Mouse (Mus musculus): ENCODE data around the gene Trpm3. TPM values are rescaled to one million over a fixed set of nuclear protein-coding genes. Genes with fewer than 3 reads are reported as not detected.
"Not testable (repeated sequence)": the region's sequence is repeated elsewhere in the genome, so short reads cannot be mapped to it uniquely, and the experiment has no call there.

The Trpm3 gene
- polyA plus RNA-seq, 1 experiment: 0.30 TPM

DNA sequence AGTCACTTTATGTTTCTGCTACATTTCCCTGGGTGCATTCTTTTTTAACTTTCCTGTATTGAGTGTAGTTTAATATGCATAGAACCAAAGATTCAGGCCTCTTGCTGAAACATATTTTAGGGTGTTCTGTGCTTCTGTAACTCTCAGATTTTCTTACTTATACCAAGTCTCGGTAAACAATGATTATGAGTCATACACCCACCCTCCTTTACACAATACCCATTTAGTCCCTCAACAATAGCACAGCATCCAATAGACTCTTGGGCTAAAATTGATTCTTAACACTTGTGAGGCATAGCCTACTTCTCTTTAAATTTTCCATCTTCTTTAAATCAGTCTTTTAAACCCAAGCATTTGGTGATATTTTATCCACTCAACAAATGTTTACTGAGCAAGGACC, 709.4 kb downstream of the Trpm3 start:
- DNase-seq: no peak
- Histone ChIP-seq H3K4me1 (replicated peaks; ENCODE audit: control insufficient read depth, insufficient read depth, low read length) (no peaks in the 10 kb centered on the region), H3K27ac (ENCODE audit: control insufficient read depth, insufficient read depth, low read length) (no peak overlapping the region), H3K36me3 (ENCODE audit: control insufficient read depth, insufficient read depth, low read length) (no peaks in the 10 kb centered on the region), H3K4me3 (ENCODE audit: control insufficient read depth, insufficient read depth, low read length) (no peak overlapping the region), H3K27me3 (ENCODE audit: control insufficient read depth, insufficient read depth, low read length) (no peaks in the 10 kb centered on the region)
- whole genome bisulfite sequencing: 67% methylated on average over 1 of the region's 1 CpGs
- TF ChIP-seq POLR2A (IDR thresholded peaks at IDR 0.05; ENCODE audit: control insufficient read depth, extremely low read depth, insufficient read depth, low read length, poor library complexity): no peak
- TF ChIP-seq CTCF (IDR thresholded peaks at IDR 0.05; ENCODE audit: borderline replicate concordance, control insufficient read depth, extremely low read depth, insufficient read depth, low read length, poor library complexity): no peak

DNA sequence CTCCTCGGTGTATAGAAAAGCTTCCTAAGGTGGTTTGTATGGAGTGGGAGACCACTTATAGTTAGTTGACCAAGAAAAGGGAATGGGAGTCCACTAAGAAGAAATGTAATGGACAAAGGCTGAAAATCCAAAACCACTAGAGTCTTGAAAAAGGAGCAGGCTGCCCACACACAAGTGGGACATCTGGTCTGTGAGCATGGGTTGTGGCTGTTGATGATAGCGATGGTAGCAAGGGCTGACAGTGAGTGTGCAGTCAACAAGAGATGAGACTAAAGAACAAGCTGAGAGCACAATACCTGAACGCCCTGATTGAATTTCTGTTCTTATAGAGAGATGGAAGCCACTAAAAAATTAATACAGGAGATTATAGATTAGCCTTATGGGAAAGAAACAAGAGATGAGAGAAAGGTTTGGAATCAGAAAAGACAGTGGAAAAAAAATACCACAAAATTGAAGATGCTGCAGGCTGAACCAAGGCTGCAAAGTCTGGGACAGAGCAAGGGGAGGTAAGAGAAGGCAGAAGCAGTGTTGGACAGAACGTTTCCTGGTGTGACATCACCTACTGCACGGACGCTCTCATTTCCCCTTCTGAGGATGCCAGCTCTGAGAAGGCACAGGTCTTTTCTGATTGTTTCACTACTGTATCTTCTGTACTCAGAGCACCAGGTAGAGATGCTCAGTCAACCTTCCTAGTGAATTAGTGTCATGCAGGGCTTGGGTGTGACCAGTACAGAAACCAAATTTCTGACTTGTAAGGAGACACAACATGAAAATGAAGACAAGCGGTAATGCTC, 710.1 kb downstream of the Trpm3 start:
- H3K27ac ChIP-seq (ENCODE audit: control insufficient read depth, insufficient read depth, low read length): no peak overlapping the region
- no peaks in the 10 kb centered on the region for H3K27me3 ChIP-seq (ENCODE audit: control insufficient read depth, insufficient read depth, low read length)
- TF ChIP-seq CTCF (IDR thresholded peaks at IDR 0.05; ENCODE audit: borderline replicate concordance, control insufficient read depth, extremely low read depth, insufficient read depth, low read length, poor library complexity) (no peak), POLR2A (IDR thresholded peaks at IDR 0.05; ENCODE audit: control insufficient read depth, extremely low read depth, insufficient read depth, low read length, poor library complexity) (no peak)
- H3K4me3 ChIP-seq (ENCODE audit: control insufficient read depth, insufficient read depth, low read length): no peak overlapping the region
- H3K4me1 ChIP-seq (replicated peaks; ENCODE audit: control insufficient read depth, insufficient read depth, low read length): no peaks in the 10 kb centered on the region
- 72% methylated on average over 7 of the region's 7 CpGs for WGBS
- no peaks in the 10 kb centered on the region for H3K36me3 ChIP-seq (ENCODE audit: control insufficient read depth, insufficient read depth, low read length)
- no peak for DNase-seq

DNA sequence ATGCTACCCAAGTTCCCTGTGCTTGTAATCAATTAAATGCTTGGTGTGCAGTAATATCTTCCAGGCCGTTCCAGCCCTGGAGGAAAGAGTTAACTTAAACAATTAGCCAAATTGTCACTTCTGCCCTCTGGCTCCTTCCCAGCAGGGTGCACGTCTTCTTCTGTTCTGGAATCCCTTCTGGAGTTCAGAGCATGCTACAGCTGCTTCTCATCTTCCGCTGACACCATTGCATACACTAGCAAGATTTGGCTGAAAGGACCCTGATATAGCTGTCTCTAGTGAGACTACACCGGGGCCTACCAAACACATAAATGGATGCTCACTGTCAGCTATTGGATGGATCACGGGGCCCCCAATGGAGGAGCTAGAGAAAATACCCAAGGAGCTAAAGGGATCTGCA, 712.6 kb downstream of the Trpm3 start:
- H3K4me3 ChIP-seq (ENCODE audit: control insufficient read depth, insufficient read depth, low read length); H3K36me3 ChIP-seq (ENCODE audit: control insufficient read depth, insufficient read depth, low read length); H3K27me3 ChIP-seq (ENCODE audit: control insufficient read depth, insufficient read depth, low read length); DNase-seq; H3K4me1 ChIP-seq (replicated peaks; ENCODE audit: control insufficient read depth, insufficient read depth, low read length); H3K27ac ChIP-seq (ENCODE audit: control insufficient read depth, insufficient read depth, low read length): not testable (repeated sequence)
- 85% methylated on average over 5 of the region's 5 CpGs for WGBS

DNA sequence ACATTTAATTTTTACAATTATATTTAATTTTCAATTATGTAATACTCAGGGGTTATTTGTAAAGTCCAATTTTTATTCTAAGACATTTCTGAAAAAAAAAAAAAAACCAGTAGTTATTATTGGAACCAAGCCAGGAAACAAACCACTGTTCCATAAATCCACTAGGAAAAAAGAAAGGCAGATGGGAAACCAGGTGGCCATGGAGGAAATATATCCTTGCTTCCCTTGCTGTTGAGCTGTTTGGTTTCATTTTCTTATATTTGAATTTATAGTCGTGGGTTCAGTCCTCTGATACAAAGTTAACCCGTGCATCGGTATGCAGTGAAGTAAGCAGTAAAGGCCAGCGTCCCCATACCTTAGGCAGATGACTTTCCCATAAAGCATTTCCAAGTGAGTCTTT, 720.8 kb downstream of the Trpm3 start:
- TF ChIP-seq POLR2A (IDR thresholded peaks at IDR 0.05; ENCODE audit: control insufficient read depth, extremely low read depth, insufficient read depth, low read length, poor library complexity) (no peak), CTCF (IDR thresholded peaks at IDR 0.05; ENCODE audit: borderline replicate concordance, control insufficient read depth, extremely low read depth, insufficient read depth, low read length, poor library complexity) (no peak)
- Histone ChIP-seq H3K36me3 (ENCODE audit: control insufficient read depth, insufficient read depth, low read length) (no peaks in the 10 kb centered on the region), H3K4me1 (replicated peaks; ENCODE audit: control insufficient read depth, insufficient read depth, low read length) (no peaks in the 10 kb centered on the region), H3K27me3 (ENCODE audit: control insufficient read depth, insufficient read depth, low read length) (no peaks in the 10 kb centered on the region), H3K4me3 (ENCODE audit: control insufficient read depth, insufficient read depth, low read length) (no peak overlapping the region), H3K27ac (ENCODE audit: control insufficient read depth, insufficient read depth, low read length) (no peak overlapping the region)
- WGBS: 96% methylated on average over 4 of the region's 4 CpGs
- DNase-seq: no peak

DNA sequence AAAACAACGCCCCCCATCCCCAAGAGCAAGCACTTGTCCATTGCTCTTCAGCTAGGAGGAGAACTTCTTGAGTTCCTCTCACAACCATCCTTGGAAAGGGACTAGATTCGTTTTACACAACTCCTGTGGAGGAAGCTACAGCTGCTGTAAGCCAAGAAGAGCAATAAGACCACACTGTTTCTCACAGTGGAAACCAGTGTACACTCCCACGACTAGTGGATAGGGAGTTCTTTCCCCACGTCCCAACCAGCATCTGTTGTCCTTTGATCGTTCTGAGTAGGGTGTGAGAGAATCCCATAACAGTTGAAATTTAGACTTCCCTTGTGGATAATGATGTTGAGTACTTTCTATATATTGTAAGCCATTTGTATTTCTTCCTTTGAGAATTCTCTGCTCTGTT, 728.6 kb downstream of the Trpm3 start:
- 91% methylated on average over 5 of the region's 5 CpGs for WGBS
- TF ChIP-seq POLR2A (IDR thresholded peaks at IDR 0.05; ENCODE audit: control insufficient read depth, extremely low read depth, insufficient read depth, low read length, poor library complexity) (no peak), CTCF (IDR thresholded peaks at IDR 0.05; ENCODE audit: borderline replicate concordance, control insufficient read depth, extremely low read depth, insufficient read depth, low read length, poor library complexity) (no peak)
- no peak for DNase-seq
- H3K36me3 ChIP-seq (ENCODE audit: control insufficient read depth, insufficient read depth, low read length): no peaks in the 10 kb centered on the region
- no peaks in the 10 kb centered on the region for H3K27me3 ChIP-seq (ENCODE audit: control insufficient read depth, insufficient read depth, low read length)
- no peaks in the 10 kb centered on the region for H3K4me1 ChIP-seq (replicated peaks; ENCODE audit: control insufficient read depth, insufficient read depth, low read length)
- H3K4me3 ChIP-seq (ENCODE audit: control insufficient read depth, insufficient read depth, low read length): no peak overlapping the region
- H3K27ac ChIP-seq (ENCODE audit: control insufficient read depth, insufficient read depth, low read length): no peak overlapping the region

DNA sequence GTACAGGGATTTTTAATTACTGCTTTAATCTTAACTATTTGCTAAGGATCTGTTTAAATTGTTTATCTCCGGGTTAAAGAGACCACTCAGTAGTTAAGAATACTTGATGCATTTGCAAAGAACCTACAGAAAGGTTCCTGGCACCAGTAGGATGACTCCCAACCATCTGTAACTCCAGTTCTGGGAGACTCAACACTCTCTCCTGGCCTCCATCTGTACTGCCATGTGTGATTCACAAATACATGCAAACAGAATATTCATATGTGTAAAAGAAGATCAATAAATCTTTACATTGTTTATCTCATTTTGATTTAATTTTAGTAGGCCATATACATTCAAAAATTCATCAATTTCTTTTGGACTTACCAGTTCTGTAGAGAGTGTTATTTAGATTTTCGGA, 731.0 kb downstream of the Trpm3 start:
- 86% methylated on average over 2 of the region's 2 CpGs for WGBS
- no peak for DNase-seq
- TF ChIP-seq CTCF (IDR thresholded peaks at IDR 0.05; ENCODE audit: borderline replicate concordance, control insufficient read depth, extremely low read depth, insufficient read depth, low read length, poor library complexity) (no peak), POLR2A (IDR thresholded peaks at IDR 0.05; ENCODE audit: control insufficient read depth, extremely low read depth, insufficient read depth, low read length, poor library complexity) (no peak)
- Histone ChIP-seq H3K36me3 (ENCODE audit: control insufficient read depth, insufficient read depth, low read length) (no peaks in the 10 kb centered on the region), H3K27me3 (ENCODE audit: control insufficient read depth, insufficient read depth, low read length) (no peaks in the 10 kb centered on the region), H3K27ac (ENCODE audit: control insufficient read depth, insufficient read depth, low read length) (no peak overlapping the region), H3K4me1 (replicated peaks; ENCODE audit: control insufficient read depth, insufficient read depth, low read length) (no peaks in the 10 kb centered on the region), H3K4me3 (ENCODE audit: control insufficient read depth, insufficient read depth, low read length) (no peak overlapping the region)

DNA sequence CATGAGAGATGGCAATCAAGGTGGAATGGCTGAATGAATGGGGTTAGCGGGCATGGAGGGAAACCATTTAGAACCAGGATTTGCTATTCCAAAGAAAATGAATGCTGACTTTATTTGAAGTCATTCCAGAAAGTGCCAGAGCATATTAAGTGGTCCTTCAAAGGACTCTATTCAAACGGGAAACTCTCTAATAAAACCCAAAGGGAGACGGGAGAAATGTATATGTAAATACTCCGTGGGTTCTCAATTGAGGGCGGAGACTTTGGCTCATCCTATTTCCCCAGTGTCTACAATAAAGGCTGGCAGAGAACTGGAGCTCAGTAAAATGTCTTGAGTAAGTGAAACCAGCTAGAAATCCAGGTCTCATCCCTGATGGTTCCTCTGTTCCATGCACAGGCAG, 733.6 kb downstream of the Trpm3 start:
- WGBS: 83% methylated on average over 5 of the region's 5 CpGs
- Histone ChIP-seq H3K4me3 (ENCODE audit: control insufficient read depth, insufficient read depth, low read length) (no peak overlapping the region), H3K27me3 (ENCODE audit: control insufficient read depth, insufficient read depth, low read length) (no peaks in the 10 kb centered on the region), H3K36me3 (ENCODE audit: control insufficient read depth, insufficient read depth, low read length) (no peaks in the 10 kb centered on the region), H3K4me1 (replicated peaks; ENCODE audit: control insufficient read depth, insufficient read depth, low read length) (no peaks in the 10 kb centered on the region), H3K27ac (ENCODE audit: control insufficient read depth, insufficient read depth, low read length) (no peak overlapping the region)
- no peak for DNase-seq
- TF ChIP-seq CTCF (IDR thresholded peaks at IDR 0.05; ENCODE audit: borderline replicate concordance, control insufficient read depth, extremely low read depth, insufficient read depth, low read length, poor library complexity): no peak
- TF ChIP-seq POLR2A (IDR thresholded peaks at IDR 0.05; ENCODE audit: control insufficient read depth, extremely low read depth, insufficient read depth, low read length, poor library complexity): no peak
